Mouse (Mus musculus) small intestine, adult 2 months (tissue): ENCODE measurements around the gene Gm45713.

ENCODE experiments used
- CTCF ChIP-seq: fragments of 200-500 bp; IDR thresholded peaks from 2 replicates; pipeline ENCODE4 v1.5.1; 2012; ENCODE audit warnings: low read depth, mild to moderate bottlenecking, control low read depth, inconsistent platforms, low read length, moderate library complexity, mixed read lengths; ENCODE audit not compliant: insufficient replicate concordance, insufficient read length; ENCODE audit errors: extremely low read depth
- POLR2A ChIP-seq: fragments of 200-500 bp; IDR thresholded peaks from 2 replicates; pipeline ENCODE4 v1.6.1; 2012; ENCODE audit warnings: low read depth, mild to moderate bottlenecking, control low read depth, inconsistent platforms, low read length, moderate library complexity

DNA sequence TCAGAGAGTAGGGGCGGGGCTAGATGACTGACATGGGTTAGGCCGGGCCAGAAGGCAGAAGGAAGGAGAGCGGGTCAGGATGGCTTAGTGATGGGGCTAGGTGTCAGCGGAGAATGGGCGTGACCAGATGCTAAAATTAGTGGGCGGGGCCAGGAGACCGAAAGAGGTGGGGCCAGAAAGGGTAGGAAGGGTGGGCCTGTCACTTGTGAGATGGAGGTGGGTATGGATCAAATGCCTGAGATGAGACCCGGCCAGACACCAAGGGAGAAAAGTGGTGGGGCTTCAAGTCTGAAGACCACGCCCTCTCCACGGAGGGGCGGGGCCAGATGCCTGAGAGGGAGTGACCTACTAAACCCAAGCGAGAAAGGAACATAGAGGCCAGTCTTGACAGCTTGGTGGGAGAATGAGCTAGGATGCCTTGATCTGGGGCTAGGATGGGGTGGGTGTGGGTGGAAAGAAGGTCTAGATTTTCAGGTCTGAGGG lies 1.4 kb downstream of the Gm45713 start:
- TF ChIP-seq CTCF (no peak), POLR2A (0 out of 2 replicates have a peak, but pooled peaks have one; percentile 34)
